Comparison of ENCODE assay signal across 9 mouse cellular contexts in genomic region chr8:94996899-94997856, GRCm38 (mm10). TPM values are rescaled to one million over a fixed set of nuclear protein-coding genes. Genes with fewer than 3 reads are reported as not detected.
A peak's percentile ranks its signal among the peaks of the same experiment; 100 is the strongest.
DNase-seq lines count a peak whose midpoint lies in the region; ATAC-seq lines count a peak whose summit lies in the region.
"Had no signal": no experiment of that assay in that cellular context is flagged by ENCODE, and none has a peak within 500 bp of the region (broad histone marks: within the 10 kb centered on the region; RNA-seq: fewer than 3 reads in every experiment).

No protein-coding gene starts in this region.

- peak overlapping the region; percentile 89 for H3K9ac ChIP-seq in hindbrain, embryonic 14.5 days
- peak overlapping the region; percentile 92 for H3K9ac ChIP-seq in neural tube, embryonic 12.5 days
- H3K9ac ChIP-seq: liver, embryonic 15.5 days had no signal

- DNase-seq in layer of hippocampus, adult 9-11 months, result peak; percentile 44
- DNase-seq in layer of hippocampus, adult 18-20 months (ENCODE audit: low spot score in 2 of 2), result no peak
- DNase-seq in embryo, embryonic 11 days, result peak; percentile 34
- peak; percentile 69 for DNase-seq in hindbrain, embryonic 14.5 days (ENCODE audit: low spot score)
- no peak for DNase-seq in gastrocnemius, adult 18-20 months (ENCODE audit: low spot score)
- no peak for DNase-seq in cerebellum, adult 18-20 months

- H3K4me2 ChIP-seq in hindbrain, embryonic 14.5 days (replicated peaks), result peak overlapping the region; percentile 80
- peak overlapping the region; percentile 89 for H3K4me2 ChIP-seq in neural tube, embryonic 12.5 days (replicated peaks)
- H3K4me2 ChIP-seq: liver, embryonic 15.5 days had no signal

- H3K4me1 ChIP-seq in hindbrain, embryonic 14.5 days (replicated peaks; ENCODE audit: control insufficient read depth, insufficient read depth, low read length), result peaks cover 69% of the 10 kb centered on the region
- H3K4me1 ChIP-seq in neural tube, embryonic 12.5 days, result peaks cover 80% of the 10 kb centered on the region

- no peak for ATAC-seq in hindbrain, embryonic 14.5 days (ENCODE audit: low FRiP score)
- no peak for ATAC-seq in neural tube, embryonic 12.5 days (ENCODE audit: low FRiP score, low read depth)
- ATAC-seq in activated CD4-positive, CD25-positive, alpha-beta regulatory T cell, adult 4 months, result no peak

- 27% methylated on average over 6 of the region's 6 CpGs for WGBS in hindbrain, embryonic 14.5 days
- WGBS in neural tube, embryonic 12.5 days, result 53% methylated on average over 6 of the region's 6 CpGs

- peaks cover 1% of the 10 kb centered on the region; the same call in 1 of the 2 replicates for H3K36me3 ChIP-seq in hindbrain, embryonic 14.5 days (replicated peaks; ENCODE audit: control insufficient read depth, insufficient read depth)
- H3K36me3 ChIP-seq in neural tube, embryonic 12.5 days, result peaks cover 3% of the 10 kb centered on the region; the same call in 1 of the 2 replicates

- no peaks in the 10 kb centered on the region for H3K9me3 ChIP-seq in hindbrain, embryonic 14.5 days (ENCODE audit: control insufficient read depth, low read length)
- H3K9me3 ChIP-seq in neural tube, embryonic 12.5 days, result no peaks in the 10 kb centered on the region
- H3K9me3 ChIP-seq: liver, embryonic 15.5 days had no signal

- H3K27me3 ChIP-seq in hindbrain, embryonic 14.5 days (ENCODE audit: control insufficient read depth, insufficient read depth, low read length), result no peaks in the 10 kb centered on the region
- no peaks in the 10 kb centered on the region for H3K27me3 ChIP-seq in neural tube, embryonic 12.5 days (replicated peaks)
- H3K27me3 ChIP-seq: liver, embryonic 15.5 days had no signal

- peak overlapping the region; percentile 49 for H3K4me3 ChIP-seq in hindbrain, embryonic 14.5 days (replicated peaks; ENCODE audit: low read length)
- peak overlapping the region; percentile 62 for H3K4me3 ChIP-seq in neural tube, embryonic 12.5 days
- H3K4me3 ChIP-seq: liver, embryonic 15.5 days had no signal

- peak overlapping the region; percentile 98 for H3K27ac ChIP-seq in hindbrain, embryonic 14.5 days
- H3K27ac ChIP-seq in neural tube, embryonic 12.5 days, result peak overlapping the region; percentile 57
- H3K27ac ChIP-seq: liver, embryonic 15.5 days had no signal

RNA-seq across cellular contexts. Expression of gene Adgrg3, which starts 20.3 kb away (rescaled TPM):
- total RNA-seq in layer of hippocampus, adult 18-20 months (2021), result under 1 TPM in 1 of 2 experiments, not detected in 1; 0.48 TPM
- polyA plus RNA-seq in hindbrain, embryonic 14.5 days (2014; fragmentation: Nextera tagmentation; extraction: Ambion mirVana), result 1.1 and 1.2 TPM in 2 replicates
- 2.4 and 2.6 TPM in 2 replicates for polyA plus RNA-seq in neural tube, embryonic 12.5 days (2016; fragmentation: Nextera tagmentation; extraction: Ambion mirVana)
- under 1 TPM; 0.21 to 0.41 TPM for polyA plus RNA-seq in activated CD4-positive, CD25-positive, alpha-beta regulatory T cell, adult 4 months (2017; shearing (Covaris generic))
- total RNA-seq in gastrocnemius, adult 18-20 months (2021), result under 1 TPM; 0.26 to 0.80 TPM

RNA-seq across cellular contexts. Expression of gene Adgrg1, which starts 22.6 kb away (rescaled TPM):
- total RNA-seq in layer of hippocampus, adult 18-20 months (2021), result 100 to 1,000 TPM; 100 to 108 TPM
- polyA plus RNA-seq in hindbrain, embryonic 14.5 days (2014; fragmentation: Nextera tagmentation; extraction: Ambion mirVana), result 115 and 123 TPM in 2 replicates
- polyA plus RNA-seq in neural tube, embryonic 12.5 days (2016; fragmentation: Nextera tagmentation; extraction: Ambion mirVana), result 177 and 208 TPM in 2 replicates
- polyA plus RNA-seq in activated CD4-positive, CD25-positive, alpha-beta regulatory T cell, adult 4 months (2017; shearing (Covaris generic)), result 1 to 10 TPM; 1.8 to 2.8 TPM
- total RNA-seq in gastrocnemius, adult 18-20 months (2021), result 10 to 100 TPM; 19.8 to 24.3 TPM

RNA-seq across cellular contexts. Expression of gene Drc7, which starts 57.7 kb away (rescaled TPM):
- total RNA-seq in layer of hippocampus, adult 18-20 months (2021), result 1 to 10 TPM; 1.7 to 1.8 TPM
- polyA plus RNA-seq in hindbrain, embryonic 14.5 days (2014; fragmentation: Nextera tagmentation; extraction: Ambion mirVana), result 1.8 and 2.3 TPM in 2 replicates
- polyA plus RNA-seq in neural tube, embryonic 12.5 days (2016; fragmentation: Nextera tagmentation; extraction: Ambion mirVana), result 0.09 and 0.13 TPM in 2 replicates
- not detected for polyA plus RNA-seq in activated CD4-positive, CD25-positive, alpha-beta regulatory T cell, adult 4 months (2017; shearing (Covaris generic))
- not detected for total RNA-seq in gastrocnemius, adult 18-20 months (2021)

Comparison
In these comparisons a context has a peak if more than half of its experiments do, and no peak if none do; other contexts are left out.
1. DNase-seq: peak in layer of hippocampus, adult 9-11 months (single experiment), embryo, embryonic 11 days (single experiment) and hindbrain, embryonic 14.5 days (single experiment); none in layer of hippocampus, adult 18-20 months (0 of 2), gastrocnemius, adult 18-20 months (single experiment) and cerebellum, adult 18-20 months (0 of 2).
2. RNA of gene Adgrg1, which starts 22.6 kb away (polyA plus RNA-seq): 177 to 208 TPM in neural tube, embryonic 12.5 days and 115 to 123 TPM in hindbrain, embryonic 14.5 days; 1.8 to 2.8 TPM in activated CD4-positive, CD25-positive, alpha-beta regulatory T cell, adult 4 months; every median in the first group is over 10 times any median in the second.